Mouse (Mus musculus) adrenal gland, postnatal 25 days (tissue): ENCODE measurements at regions not wholly inside any gene's neighbourhood (a gene's known extent, or its start where the extent isn't known, plus 50 kb on each side); places are given as distances from the start of the nearest gene placed in this dataset.

Source experiments
- DNase-seq: peaks from one replicate; pipeline ENCODE4 v3.0.0; 2021; ENCODE audit warnings: mixed read lengths

DNA sequence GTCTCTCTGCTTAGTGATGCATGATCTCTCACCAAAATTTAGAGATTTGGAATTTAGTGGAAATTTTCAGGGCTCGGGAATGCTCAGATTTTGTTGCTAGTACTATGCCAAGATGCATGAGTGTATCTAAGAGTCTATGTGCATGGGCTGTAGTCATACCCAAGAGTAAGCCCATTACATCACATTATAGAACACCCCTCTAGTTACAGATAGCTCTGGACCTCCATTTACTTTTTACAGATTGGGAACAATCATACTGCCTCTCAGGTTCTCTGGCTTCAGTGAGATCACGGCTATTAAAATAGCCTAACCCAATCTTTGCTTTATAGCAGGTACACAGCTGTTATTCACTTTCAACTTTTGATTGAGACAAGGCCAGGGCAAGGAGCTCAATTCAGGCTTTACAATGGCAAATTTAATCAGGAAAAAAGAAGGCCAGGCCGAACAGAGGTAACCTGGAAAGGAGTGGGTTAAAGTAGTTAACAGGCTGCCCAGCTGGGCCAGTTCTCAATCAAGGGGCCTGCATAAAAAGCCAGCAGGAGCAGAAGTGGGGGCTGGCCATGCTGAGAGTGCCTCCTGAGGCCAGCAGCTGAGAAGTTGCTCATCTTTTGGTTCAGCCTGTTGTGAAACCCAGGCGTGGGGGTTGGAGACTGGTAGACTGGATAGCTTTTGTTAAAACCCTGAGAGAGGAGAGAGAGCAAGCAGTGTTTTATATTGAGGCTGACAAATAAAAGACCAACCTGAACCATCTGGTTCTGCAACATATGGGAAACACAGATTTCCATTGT is 509.2 kb upstream of the Pou3f2 start:
- no peak for DNase-seq

GRCm38 (mm10) chr4:22986763-22987468 is 498.8 kb upstream of the Pou3f2 start:
- DNase-seq = no peak

GRCm38 (mm10) chr4:22973585-22974116 is 485.5 kb upstream of the Pou3f2 start:
- no peak for DNase-seq

DNA sequence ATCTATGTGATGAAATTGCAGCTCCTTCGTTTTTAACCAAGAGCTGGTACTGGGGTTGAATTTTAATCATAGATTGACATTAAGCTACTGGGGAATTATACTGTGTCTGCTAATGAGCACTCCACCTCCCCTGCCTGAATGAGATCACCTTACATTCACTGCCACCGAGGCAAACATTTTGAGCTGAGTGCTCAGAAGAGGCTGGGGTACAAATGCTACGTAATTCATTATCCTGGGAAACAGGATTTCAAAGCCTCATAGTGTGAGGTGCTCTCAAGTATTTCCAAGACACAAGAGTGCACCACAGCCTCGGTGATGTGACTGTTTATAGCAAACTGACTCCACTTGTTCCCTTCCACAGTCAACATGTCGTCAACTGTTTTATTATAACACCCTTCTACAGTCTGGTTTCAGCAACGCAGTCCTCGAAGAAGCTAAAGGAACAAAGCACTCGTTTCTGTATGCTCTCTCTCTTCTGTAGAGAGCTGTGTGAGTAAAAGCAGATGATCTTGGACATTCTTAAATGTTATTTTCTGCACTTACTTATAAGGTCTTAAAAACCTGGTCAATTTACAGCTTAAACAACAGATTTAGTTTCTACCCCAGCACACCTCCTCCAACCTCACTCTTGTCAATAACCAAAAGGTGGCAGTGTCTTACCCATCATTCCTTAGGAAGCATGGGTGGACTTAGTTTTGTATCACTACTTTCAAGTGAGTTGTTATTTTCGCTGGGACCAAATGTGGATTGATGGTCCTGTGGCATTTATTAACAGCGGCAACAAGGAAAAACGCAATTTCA is 484.8 kb upstream of the Pou3f2 start:
- DNase-seq = no peak

GRCm38 (mm10) chr4:22971127-22971526 is 483.0 kb upstream of the Pou3f2 start:
- no peak for DNase-seq

DNA sequence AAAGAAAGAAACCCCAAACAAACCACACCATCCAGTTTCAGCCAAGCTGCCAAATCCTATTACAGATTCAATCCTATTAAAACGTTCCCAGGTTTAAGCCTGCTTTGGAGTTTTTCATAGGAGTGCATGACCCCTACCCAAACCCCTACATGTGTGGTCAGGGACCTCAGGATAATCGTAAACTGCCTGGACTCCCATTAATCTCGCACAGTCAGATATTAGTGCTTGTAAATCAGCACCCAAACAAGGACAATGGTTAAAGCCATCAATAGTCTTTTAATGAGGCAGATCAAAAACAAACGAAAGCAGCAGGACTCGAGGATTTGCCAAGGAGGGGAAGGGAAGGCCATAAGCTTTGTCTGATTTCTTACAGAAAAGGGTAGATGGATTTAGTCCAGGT is 482.3 kb upstream of the Pou3f2 start:
- DNase-seq = no peak

DNA sequence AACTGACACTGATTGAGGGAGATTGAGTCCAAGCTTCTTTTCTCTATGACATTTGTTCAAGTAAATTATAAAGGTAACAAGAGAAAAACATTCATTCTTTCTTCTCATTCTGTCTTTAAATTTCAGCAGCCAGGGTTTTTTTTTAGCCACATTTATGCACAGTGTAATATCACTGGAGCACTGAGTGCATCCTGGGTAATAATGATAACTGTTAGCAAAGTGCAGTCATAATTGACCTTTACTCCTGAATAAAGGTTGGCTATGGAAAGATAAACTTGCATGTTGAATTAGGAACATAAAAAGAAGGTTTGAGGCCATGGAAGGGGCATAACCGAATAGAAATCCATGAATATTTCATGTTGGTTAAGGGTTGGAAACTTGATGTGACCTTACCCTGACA is 461.3 kb upstream of the Pou3f2 start:
- DNase-seq = no peak

DNA sequence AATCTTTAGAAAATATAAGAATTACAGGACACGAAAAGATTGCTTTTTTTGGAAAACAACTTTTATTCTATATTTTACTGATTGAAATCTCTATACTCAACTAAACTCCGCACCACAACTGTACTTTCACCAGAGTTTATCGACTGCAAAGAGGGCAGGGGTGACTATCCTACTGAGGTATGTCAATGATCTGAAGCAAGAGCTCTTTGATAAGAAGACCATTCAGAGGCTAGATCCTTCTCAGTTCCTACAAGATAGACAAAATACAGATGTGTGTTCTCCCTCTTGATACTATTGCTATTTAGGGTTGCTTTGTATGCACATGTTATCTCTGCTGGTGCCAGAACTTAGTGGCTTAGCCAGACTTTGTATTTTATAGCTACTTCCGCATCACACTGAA is 460.7 kb upstream of the Pou3f2 start:
- no peak for DNase-seq

DNA sequence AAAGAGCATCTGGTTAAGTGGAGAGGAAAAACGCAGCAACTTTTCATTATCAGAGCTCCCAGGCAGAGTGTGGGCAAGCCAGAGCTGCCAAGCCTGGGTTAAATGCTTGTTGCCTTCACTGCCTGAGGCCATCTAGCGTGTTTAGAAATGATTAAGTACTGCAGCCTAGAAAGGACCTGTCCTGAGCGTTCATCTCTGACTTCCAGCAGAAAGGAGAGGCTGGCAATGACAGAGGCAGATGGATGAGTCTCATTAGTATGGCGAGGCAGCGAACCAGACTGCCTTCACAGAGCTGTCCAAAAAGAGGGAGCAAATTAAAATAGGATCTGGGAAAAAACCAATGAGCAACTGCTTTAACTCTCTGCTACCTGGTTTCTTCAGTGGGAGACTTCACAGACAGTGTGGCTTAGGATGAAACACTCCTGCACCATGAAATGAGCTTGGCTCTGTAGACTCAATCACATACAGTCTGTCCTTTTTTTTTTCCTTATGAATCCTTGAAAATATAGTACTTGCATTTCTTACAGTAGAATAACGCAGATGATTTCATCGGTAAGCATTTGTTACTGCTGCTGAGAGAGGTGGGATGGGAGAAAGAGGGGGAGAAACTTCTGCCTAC is 458.7 kb upstream of the Pou3f2 start:
- DNase-seq = no peak

DNA sequence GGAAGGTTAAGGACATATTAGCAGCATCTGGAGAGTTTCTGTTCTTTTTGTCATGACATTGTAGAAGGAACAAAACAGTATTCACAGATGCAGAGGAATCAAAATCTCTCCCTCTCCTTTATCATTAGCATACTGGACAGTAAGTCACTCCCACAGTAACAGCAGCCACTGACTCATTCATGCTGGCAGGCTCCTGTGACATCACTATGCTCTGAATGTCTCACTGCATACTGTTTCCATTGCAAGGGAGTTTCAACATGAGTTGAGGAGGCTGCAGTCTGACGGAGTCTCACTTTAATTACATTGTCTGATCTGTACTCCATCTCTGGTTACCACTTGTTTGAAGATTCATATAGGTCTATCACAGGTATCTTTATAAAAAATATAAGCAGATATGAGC is 450.1 kb upstream of the Pou3f2 start:
- DNase-seq = no peak

GRCm38 (mm10) chr4:22924181-22924580 is 436.0 kb upstream of the Pou3f2 start:
- DNase-seq = no peak

DNA sequence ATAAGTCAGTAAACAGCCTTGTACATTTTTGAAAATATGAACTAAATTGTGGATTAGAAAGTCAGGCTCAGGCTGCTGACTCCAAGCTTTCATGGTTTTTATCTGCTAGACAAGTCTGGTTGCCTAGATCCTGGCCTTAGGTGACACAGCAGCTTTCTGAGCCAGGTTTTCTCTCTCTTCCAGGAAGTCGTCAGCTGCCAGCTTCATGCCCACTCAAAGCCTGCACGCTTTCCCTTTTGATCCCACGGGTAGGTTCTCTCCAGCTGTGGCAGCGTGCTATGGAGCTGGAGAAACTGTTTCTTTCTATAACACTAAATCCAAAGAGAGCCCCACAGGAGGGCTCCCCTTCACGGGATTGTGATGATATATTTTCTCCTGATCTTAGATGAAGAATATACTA is 426.7 kb upstream of the Pou3f2 start:
- DNase-seq = no peak

GRCm38 (mm10) chr4:22892694-22893046 is 404.5 kb upstream of the Pou3f2 start:
- no peak for DNase-seq

DNA sequence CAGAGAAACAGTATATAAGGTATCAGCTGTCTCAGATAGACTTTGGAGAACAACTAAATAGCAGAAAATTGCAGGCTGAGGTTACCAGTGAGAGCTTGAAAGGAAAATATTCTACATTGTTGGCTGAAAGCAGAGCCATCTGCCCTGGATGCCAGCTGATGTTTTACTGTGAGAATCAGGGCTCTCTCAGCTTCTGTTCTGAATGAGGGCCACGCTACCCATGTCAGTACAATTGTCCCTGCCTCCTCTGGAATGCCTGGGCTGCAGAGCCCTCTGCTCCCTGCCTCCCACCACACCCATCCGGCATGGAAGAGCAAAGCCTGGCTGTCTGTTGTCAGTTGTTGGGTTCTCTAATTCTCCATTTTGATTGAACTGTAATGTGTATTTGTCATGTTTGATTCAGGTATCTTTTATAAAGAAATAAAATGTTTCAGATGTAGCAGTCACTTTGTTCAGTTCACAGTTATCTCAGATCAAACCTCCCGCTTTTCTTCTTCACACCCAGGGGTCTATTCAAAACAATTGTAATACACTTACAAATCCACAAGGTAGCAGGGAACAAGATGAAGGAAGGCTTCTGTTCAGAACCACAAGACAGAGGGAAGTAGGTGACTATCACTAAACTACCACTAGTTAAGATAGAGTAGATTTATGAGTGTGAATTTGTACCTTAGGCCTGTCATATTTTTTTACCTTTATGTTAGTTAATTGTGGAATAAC is 404.0 kb upstream of the Pou3f2 start:
- no peak for DNase-seq

GRCm38 (mm10) chr4:22880692-22881091 is 392.5 kb upstream of the Pou3f2 start:
- DNase-seq = no peak

GRCm38 (mm10) chr4:22875392-22875791 is 387.2 kb upstream of the Pou3f2 start:
- DNase-seq = no peak

- DNase-seq = no peak
Observed at GRCm38 (mm10) chr4:22836124-22836445, 347.9 kb upstream of the Pou3f2 start.

- no peak for DNase-seq
Observed at GRCm38 (mm10) chr4:22835381-22836123, 347.4 kb upstream of the Pou3f2 start.

DNA sequence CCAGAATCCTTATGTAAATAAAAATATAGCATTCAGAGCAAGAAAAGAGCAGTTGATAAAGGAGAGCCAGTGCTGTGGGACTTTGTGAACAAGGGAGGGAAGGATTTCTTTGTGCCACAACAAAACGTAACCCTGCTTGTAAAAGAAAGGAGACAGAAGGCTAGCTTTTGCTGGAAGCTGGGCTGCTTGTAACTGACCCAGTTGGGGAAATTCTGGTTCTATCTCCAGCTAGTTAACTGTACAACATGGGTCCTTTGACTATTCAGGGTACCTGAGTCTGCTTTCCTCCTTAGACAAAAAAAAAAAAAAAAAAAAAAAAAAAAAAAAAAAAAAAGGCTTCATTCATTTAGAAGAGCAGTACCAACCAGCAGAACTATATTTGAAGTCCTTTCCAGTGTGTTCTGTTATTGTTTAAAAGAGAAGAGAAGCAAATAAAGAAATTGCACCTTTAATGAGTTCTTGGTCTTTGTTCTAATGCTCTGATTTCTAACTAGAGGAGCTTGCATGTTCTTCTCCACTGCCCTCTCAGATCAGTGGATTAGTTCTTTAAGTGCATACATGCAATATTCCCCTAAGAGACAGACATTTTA is 345.8 kb upstream of the Pou3f2 start:
- DNase-seq = no peak

DNA sequence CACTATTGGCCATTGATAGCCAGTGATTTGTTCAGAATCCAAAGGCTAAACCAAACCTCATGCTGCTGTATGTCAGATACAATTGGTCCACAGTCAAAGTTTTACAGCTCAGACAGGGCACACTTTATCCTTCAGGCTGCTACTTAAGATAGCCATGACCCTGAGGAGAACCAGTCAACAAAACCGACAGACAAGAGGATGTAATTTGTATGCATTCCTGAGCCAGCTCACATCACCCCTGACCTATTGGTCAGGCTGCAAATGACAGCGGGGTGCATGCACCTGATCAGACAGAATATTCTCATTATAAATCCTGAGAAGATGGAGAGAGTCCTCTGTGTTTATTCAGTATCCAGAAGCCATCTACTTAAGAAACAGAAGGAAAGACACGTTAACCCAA is 315.5 kb upstream of the Pou3f2 start:
- no peak for DNase-seq

DNA sequence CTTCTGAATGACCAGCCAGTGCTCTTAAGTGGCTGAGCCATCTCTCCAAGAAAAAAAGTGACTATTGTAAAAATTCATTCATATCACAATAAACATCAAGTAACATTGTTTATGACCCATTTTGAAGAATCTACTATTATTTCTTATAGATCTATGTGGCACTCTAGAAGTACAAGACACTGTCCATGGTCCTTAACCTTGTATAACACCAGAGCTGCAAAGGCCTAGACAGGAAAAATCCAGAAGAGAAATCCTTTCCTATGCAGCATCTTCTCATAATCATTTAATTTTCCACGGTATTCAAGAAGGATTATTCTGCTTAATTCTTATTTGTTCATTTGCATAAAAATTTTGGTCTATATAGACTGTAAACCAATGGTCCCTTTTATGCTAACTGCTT is 304.7 kb upstream of the Pou3f2 start:
- DNase-seq = no peak
